Mouse (Mus musculus) liver, embryonic 14.5 days (tissue): ENCODE data around the gene Kng1. TPM values are rescaled to one million over a fixed set of nuclear protein-coding genes. Genes with fewer than 3 reads are reported as not detected.

Source experiments
- ATAC-seq: fragments of 200-750 bp; cut with Nextera tagmentation; 2 replicates; pipeline ENCODE4 v1.8.0; 2017; ENCODE audit warnings: moderate number of reproducible peaks, mild to moderate bottlenecking, moderate library complexity; ENCODE audit not compliant: insufficient read depth
- DNase-seq, 3 experiments: peaks; one replicate each; pipeline ENCODE4 v3.0.0-alpha.2; 2012 to 2013; ENCODE audit warnings: low read depth in 3 of 3, low spot score in 3 of 3
- H3K27ac ChIP-seq: fragments of 300-500 bp; sonication (generic); 2 replicates; pipeline ENCODE4 v1.5.1; 2014; ENCODE audit warnings: moderate library complexity, mild to moderate bottlenecking, control low read depth, inconsistent platforms
- H3K27me3 ChIP-seq: fragments of 300-500 bp; sonication (generic); 2 replicates; pipeline ENCODE4 v1.6.1; 2014; ENCODE audit warnings: mild to moderate bottlenecking, low read length, moderate library complexity; ENCODE audit not compliant: control insufficient read depth, insufficient read depth
- H3K36me3 ChIP-seq: fragments of 300-500 bp; sonication (generic); replicated peaks from 2 replicates; pipeline ENCODE4 v1.6.1; 2014; ENCODE audit warnings: low read depth; ENCODE audit not compliant: control insufficient read depth, insufficient read depth
- H3K4me1 ChIP-seq, 2 experiments: fragments of 200-500 bp in 1 of 2; fragments of 300-500 bp in 1 of 2; sonication (generic) in 1 of 2; replicated peaks; 2 replicates each; pipeline ENCODE4 v1.6.1; 2012 to 2014; ENCODE audit warnings: antibody characterized with exemption in 1 of 2, inconsistent platforms in 1 of 2, low read length in 1 of 2; ENCODE audit not compliant: control insufficient read depth in 2 of 2, insufficient read depth in 2 of 2
- H3K4me2 ChIP-seq: fragments of 300-500 bp; sonication (generic); 2 replicates; pipeline ENCODE4 v1.6.1; 2014; ENCODE audit warnings: low read depth, mild to moderate bottlenecking, control low read depth, moderate library complexity
- H3K4me3 ChIP-seq, 2 experiments: fragments of 200-500 bp in 1 of 2; fragments of 300-500 bp in 1 of 2; sonication (generic) in 1 of 2; 2 replicates each; pipeline ENCODE4 v1.5.1; 2012 to 2014; ENCODE audit warnings: low read depth in 2 of 2, low read length in 2 of 2, mild to moderate bottlenecking in 2 of 2, control low read depth in 1 of 2, inconsistent platforms in 1 of 2, moderate library complexity in 1 of 2; ENCODE audit not compliant: insufficient read depth in 1 of 2
- H3K9ac ChIP-seq: fragments of 300-500 bp; sonication (generic); replicated peaks from 2 replicates; pipeline ENCODE4 v1.6.1; 2014; ENCODE audit warnings: mild to moderate bottlenecking, control low read depth, moderate library complexity
- H3K9me3 ChIP-seq: fragments of 300-500 bp; sonication (generic); 2 replicates; pipeline ENCODE4 v1.6.1; 2016; ENCODE audit warnings: low read length, mixed read lengths; ENCODE audit not compliant: control insufficient read depth
- CTCF ChIP-seq: IDR thresholded peaks from 2 replicates; pipeline ENCODE4 v1.5.1; 2016; ENCODE audit warnings: antibody characterized with exemption, low read depth, control low read depth
- EP300 ChIP-seq: IDR thresholded peaks from 2 replicates; pipeline ENCODE4 v1.6.1; 2016; ENCODE audit warnings: antibody characterized with exemption, low read depth
- WGBS: fragments of 180-500 bp; shearing (Covaris S2); extraction: QIAGEN DNeasy Blood & Tissue Kit; methylation state at CpG from one replicate; pipeline ENCODE4 v1.1.7; 2014; ENCODE audit not compliant: insufficient replicate concordance; 5-methylcytosine and 5-hydroxymethylcytosine counted together
- polyA plus RNA-seq, 2 experiments: library from polyadenylated mRNA; depleted of rRNA in 1 of 2; stranded (reverse) in 1 of 2; unstranded in 1 of 2; fragments of >200 nt; fragmentation: Nextera tagmentation in 1 of 2; extraction: Ambion mirVana in 1 of 2; gene quantifications; 2 replicates each; pipeline versions ENCODE4 v1.2.1 to v1.2.3; 2012 to 2014

Gene Kng1
- polyA plus RNA-seq, 2 experiments = 225 to 583 TPM

- H3K4me2 ChIP-seq = peak overlapping the region; percentile 80
- peaks cover 0 to 9% of the 10 kb centered on the region in 2 experiments; a peak in 3 of 4 replicates for H3K4me1 ChIP-seq
- peaks cover 50% of the 10 kb centered on the region for H3K36me3 ChIP-seq
- WGBS = under 1% methylated on average over 52 of the region's 52 CpGs
- ATAC-seq = peak; percentile 73
- no peaks in the 10 kb centered on the region for H3K9me3 ChIP-seq
- no peaks in the 10 kb centered on the region for H3K27me3 ChIP-seq
- peak; percentile 55 to 68 (median 63) for DNase-seq
- H3K9ac ChIP-seq = peak overlapping the region; percentile 99
- H3K27ac ChIP-seq = peak overlapping the region; percentile 90
- H3K4me3 ChIP-seq = peak overlapping the region; percentile 88 to 89
- no peak for TF ChIP-seq CTCF
- TF ChIP-seq EP300 = no peak
Measured at GRCm38 (mm10) chr16:23107946-23108759, 50.5 kb downstream of the Kng1 start.

GRCm38 (mm10) chr16:23108943-23109342 lies 51.3 kb downstream of the Kng1 start:
- H3K9me3 ChIP-seq = no peaks in the 10 kb centered on the region
- no peak for DNase-seq
- H3K4me1 ChIP-seq = peaks cover 0 to 9% of the 10 kb centered on the region in 2 experiments; a peak in 2 of 4 replicates
- H3K9ac ChIP-seq = peak overlapping the region; percentile 99
- peak overlapping the region; percentile 88 to 89 for H3K4me3 ChIP-seq
- no peaks in the 10 kb centered on the region for H3K27me3 ChIP-seq
- ATAC-seq = no peak
- WGBS = 2% methylated on average over 5 of the region's 5 CpGs
- peaks cover 54% of the 10 kb centered on the region for H3K36me3 ChIP-seq
- peak overlapping the region; percentile 90 for H3K27ac ChIP-seq
- TF ChIP-seq CTCF = no peak
- TF ChIP-seq EP300 = no peak
- peak overlapping the region; percentile 80 for H3K4me2 ChIP-seq

- WGBS = 36% methylated on average over 5 of the region's 5 CpGs
- TF ChIP-seq EP300 (no peak), CTCF (no peak)
- Histone ChIP-seq H3K4me3 (peak overlapping the region; percentile 88 to 89), H3K9me3 (no peaks in the 10 kb centered on the region), H3K4me2 (peak overlapping the region; percentile 80), H3K9ac (peak overlapping the region; percentile 99), H3K27ac (peak overlapping the region; percentile 90), H3K27me3 (no peaks in the 10 kb centered on the region), H3K36me3 (peaks cover 60% of the 10 kb centered on the region), H3K4me1 (peaks cover 0 to 9% of the 10 kb centered on the region in 2 experiments; a peak in 2 of 4 replicates)
- no peak for ATAC-seq
- DNase-seq = no peak
Measured at GRCm38 (mm10) chr16:23109350-23110280, 52.0 kb downstream of the Kng1 start.

GRCm38 (mm10) chr16:23112348-23112747 lies 54.7 kb downstream of the Kng1 start:
- DNase-seq (no peak), ATAC-seq (no peak)
- H3K27ac ChIP-seq = no peak overlapping the region
- H3K9me3 ChIP-seq = no peaks in the 10 kb centered on the region
- TF ChIP-seq CTCF (no peak), EP300 (no peak)
- peaks cover 84% of the 10 kb centered on the region for H3K36me3 ChIP-seq
- H3K4me1 ChIP-seq = peaks cover 0 to 2% of the 10 kb centered on the region in 2 experiments; a peak in 2 of 4 replicates
- no peak overlapping the region for H3K9ac ChIP-seq
- no peak overlapping the region for H3K4me3 ChIP-seq
- no peaks in the 10 kb centered on the region for H3K27me3 ChIP-seq
- WGBS = 78% methylated on average over 12 of the region's 12 CpGs
- no peak overlapping the region for H3K4me2 ChIP-seq
